Mouse (Mus musculus): ENCODE data around the gene Tgfbrap1. TPM values are rescaled to one million over a fixed set of nuclear protein-coding genes. Genes with fewer than 3 reads are reported as not detected.
"Not testable (repeated sequence)": the region's sequence is repeated elsewhere in the genome, so short reads cannot be mapped to it uniquely, and the experiment has no call there.

Gene Tgfbrap1
- polyA plus RNA-seq, 1 experiment from 2014 or later, result 10.1 TPM

- no peaks in the 10 kb centered on the region for H3K4me1 ChIP-seq (replicated peaks)
- no peak overlapping the region for H3K4me2 ChIP-seq
- H3K36me3 ChIP-seq, result peaks cover 53% of the 10 kb centered on the region
- no peak for ATAC-seq (ENCODE audit: insufficient number of reproducible peaks, insufficient read depth, low FRiP score, low TSS enrichment, low read depth)
- no peaks in the 10 kb centered on the region for H3K27me3 ChIP-seq
- no peak overlapping the region for H3K4me3 ChIP-seq (replicated peaks)
- H3K27ac ChIP-seq, result no peak overlapping the region
- no peaks in the 10 kb centered on the region for H3K9me3 ChIP-seq
- 77% methylated on average over 7 of the region's 7 CpGs for WGBS
- H3K9ac ChIP-seq (replicated peaks), result no peak overlapping the region
Measured at GRCm38 (mm10) chr1:43067551-43067950, 30.9 kb downstream of the Tgfbrap1 start.

- Histone ChIP-seq H3K9ac (replicated peaks) (no peak overlapping the region), H3K4me3 (replicated peaks) (no peak overlapping the region), H3K36me3 (peaks cover 49% of the 10 kb centered on the region), H3K27me3 (no peaks in the 10 kb centered on the region), H3K4me1 (replicated peaks) (no peaks in the 10 kb centered on the region), H3K4me2 (no peak overlapping the region), H3K27ac (no peak overlapping the region), H3K9me3 (no peaks in the 10 kb centered on the region)
- no peak for ATAC-seq (ENCODE audit: insufficient number of reproducible peaks, insufficient read depth, low FRiP score, low TSS enrichment, low read depth)
- WGBS, result 93% methylated on average over 8 of the region's 8 CpGs
Measured at GRCm38 (mm10) chr1:43066573-43066972, 31.9 kb downstream of the Tgfbrap1 start.

GRCm38 (mm10) chr1:43065615-43066310, 32.7 kb downstream of the Tgfbrap1 start:
- H3K4me1 ChIP-seq (replicated peaks), result no peaks in the 10 kb centered on the region
- peak; percentile 84 for ATAC-seq (ENCODE audit: insufficient number of reproducible peaks, insufficient read depth, low FRiP score, low TSS enrichment, low read depth)
- H3K9me3 ChIP-seq, result no peaks in the 10 kb centered on the region
- no peaks in the 10 kb centered on the region for H3K27me3 ChIP-seq
- H3K9ac ChIP-seq (replicated peaks), result no peak overlapping the region
- H3K27ac ChIP-seq, result no peak overlapping the region
- peaks cover 53% of the 10 kb centered on the region for H3K36me3 ChIP-seq
- WGBS, result 51% methylated on average over 8 of the region's 9 CpGs
- no peak overlapping the region for H3K4me3 ChIP-seq (replicated peaks)
- H3K4me2 ChIP-seq, result no peak overlapping the region

GRCm38 (mm10) chr1:43051903-43052302, 46.5 kb downstream of the Tgfbrap1 start:
- Histone ChIP-seq H3K9ac (replicated peaks) (no peak overlapping the region), H3K9me3 (no peaks in the 10 kb centered on the region), H3K4me2 (no peak overlapping the region), H3K27me3 (peaks cover 3% of the 10 kb centered on the region; the same call in 1 of the 2 replicates), H3K4me3 (replicated peaks) (no peak overlapping the region), H3K27ac (no peak overlapping the region), H3K36me3 (peaks cover 63% of the 10 kb centered on the region), H3K4me1 (replicated peaks) (no peaks in the 10 kb centered on the region)
- ATAC-seq (ENCODE audit: insufficient number of reproducible peaks, insufficient read depth, low FRiP score, low TSS enrichment, low read depth), result no peak
- WGBS, result 94% methylated on average over 5 of the region's 5 CpGs

GRCm38 (mm10) chr1:43047811-43048210, 50.6 kb downstream of the Tgfbrap1 start:
- 88% methylated on average over 10 of the region's 10 CpGs for WGBS
- no peak overlapping the region for H3K27ac ChIP-seq
- H3K4me3 ChIP-seq (replicated peaks), result no peak overlapping the region
- H3K36me3 ChIP-seq, result peaks cover 31% of the 10 kb centered on the region
- H3K27me3 ChIP-seq, result peaks cover 3% of the 10 kb centered on the region; the same call in 1 of the 2 replicates
- H3K9me3 ChIP-seq, result no peaks in the 10 kb centered on the region
- ATAC-seq (ENCODE audit: insufficient number of reproducible peaks, insufficient read depth, low FRiP score, low TSS enrichment, low read depth), result no peak
- peaks cover 12% of the 10 kb centered on the region for H3K4me1 ChIP-seq (replicated peaks)
- no peak overlapping the region for H3K4me2 ChIP-seq
- H3K9ac ChIP-seq (replicated peaks), result no peak overlapping the region

- ATAC-seq (ENCODE audit: insufficient number of reproducible peaks, insufficient read depth, low FRiP score, low TSS enrichment, low read depth), result no peak
- Histone ChIP-seq H3K4me2 (no peak overlapping the region), H3K27me3 (peaks cover 3% of the 10 kb centered on the region; the same call in 1 of the 2 replicates), H3K4me3 (replicated peaks) (no peak overlapping the region), H3K9me3 (no peaks in the 10 kb centered on the region), H3K27ac (no peak overlapping the region), H3K36me3 (peaks cover 27% of the 10 kb centered on the region), H3K9ac (replicated peaks) (no peak overlapping the region), H3K4me1 (replicated peaks) (peaks cover 12% of the 10 kb centered on the region)
- WGBS, result 91% methylated on average over 2 of the region's 2 CpGs
Measured at GRCm38 (mm10) chr1:43046990-43047389, 51.4 kb downstream of the Tgfbrap1 start.

- WGBS, result 26% methylated on average over 14 of the region's 14 CpGs
- H3K27me3 ChIP-seq, result peaks cover 3% of the 10 kb centered on the region; the same call in 1 of the 2 replicates
- ATAC-seq (ENCODE audit: insufficient number of reproducible peaks, insufficient read depth, low FRiP score, low TSS enrichment, low read depth), result peak; percentile 20; the same call in 1 of the 2 replicates
- H3K9me3 ChIP-seq, result no peaks in the 10 kb centered on the region
- peaks cover 12% of the 10 kb centered on the region for H3K4me1 ChIP-seq (replicated peaks)
- H3K4me2 ChIP-seq, result no peak overlapping the region
- H3K36me3 ChIP-seq, result peaks cover 12% of the 10 kb centered on the region
- H3K27ac ChIP-seq, result no peak overlapping the region
- no peak overlapping the region for H3K4me3 ChIP-seq (replicated peaks)
- H3K9ac ChIP-seq (replicated peaks), result no peak overlapping the region
Measured at GRCm38 (mm10) chr1:43045204-43045982, 53.0 kb downstream of the Tgfbrap1 start.

- 68% methylated on average over 6 of the region's 6 CpGs for WGBS
- ATAC-seq (ENCODE audit: insufficient number of reproducible peaks, insufficient read depth, low FRiP score, low TSS enrichment, low read depth), result no peak
- no peak overlapping the region for H3K4me3 ChIP-seq (replicated peaks)
Measured at GRCm38 (mm10) chr1:43042271-43042670, 56.2 kb downstream of the Tgfbrap1 start.

GRCm38 (mm10) chr1:43036014-43036413, 62.4 kb downstream of the Tgfbrap1 start:
- Histone ChIP-seq H3K9me3 (no peaks in the 10 kb centered on the region), H3K4me2 (no peak overlapping the region), H3K4me1 (replicated peaks) (no peaks in the 10 kb centered on the region), H3K27ac (no peak overlapping the region), H3K36me3 (no peaks in the 10 kb centered on the region), H3K27me3 (no peaks in the 10 kb centered on the region), H3K4me3 (replicated peaks) (no peak overlapping the region), H3K9ac (replicated peaks) (no peak overlapping the region)
- ATAC-seq (ENCODE audit: insufficient number of reproducible peaks, insufficient read depth, low FRiP score, low TSS enrichment, low read depth), result no peak
- WGBS, result 80% methylated on average over 7 of the region's 7 CpGs

More at GRCm38 (mm10) chr1:43042271-43042670, 56.2 kb downstream of the Tgfbrap1 start:
- H3K27me3 ChIP-seq, result no peaks in the 10 kb centered on the region
- H3K36me3 ChIP-seq, result no peaks in the 10 kb centered on the region
- H3K27ac ChIP-seq, result no peak overlapping the region
- H3K4me1 ChIP-seq (replicated peaks), result peaks cover 12% of the 10 kb centered on the region
- H3K9ac ChIP-seq (replicated peaks), result no peak overlapping the region
- H3K9me3 ChIP-seq, result no peaks in the 10 kb centered on the region
- H3K4me2 ChIP-seq, result no peak overlapping the region

- not testable (repeated sequence) for H3K27ac ChIP-seq; H3K9ac ChIP-seq (replicated peaks); H3K4me1 ChIP-seq (replicated peaks); H3K4me2 ChIP-seq; H3K4me3 ChIP-seq (replicated peaks); H3K9me3 ChIP-seq; ATAC-seq (ENCODE audit: insufficient number of reproducible peaks, insufficient read depth, low FRiP score, low TSS enrichment, low read depth); H3K27me3 ChIP-seq; H3K36me3 ChIP-seq
- 83% methylated on average over 7 of the region's 7 CpGs for WGBS
Measured at GRCm38 (mm10) chr1:43015153-43015685, 83.2 kb downstream of the Tgfbrap1 start.

GRCm38 (mm10) chr1:43010461-43010860, 88.0 kb downstream of the Tgfbrap1 start:
- Histone ChIP-seq H3K27me3 (no peaks in the 10 kb centered on the region), H3K4me2 (no peak overlapping the region), H3K9me3 (no peaks in the 10 kb centered on the region), H3K36me3 (no peaks in the 10 kb centered on the region), H3K4me3 (replicated peaks) (no peak overlapping the region), H3K4me1 (replicated peaks) (no peaks in the 10 kb centered on the region), H3K9ac (replicated peaks) (no peak overlapping the region), H3K27ac (no peak overlapping the region)
- ATAC-seq (ENCODE audit: insufficient number of reproducible peaks, insufficient read depth, low FRiP score, low TSS enrichment, low read depth), result no peak
- WGBS, result 63% methylated on average over 4 of the region's 4 CpGs

All from limb, embryonic 12.5 days (tissue).